Mouse (Mus musculus) hindbrain, embryonic 11.5 days (tissue): ENCODE results near the gene Dera. TPM values are rescaled to one million over a fixed set of nuclear protein-coding genes. Genes with fewer than 3 reads are reported as not detected.

ENCODE experiments used
- ATAC-seq: fragments of 200-750 bp; cut with Nextera tagmentation; 2 replicates; pipeline ENCODE4 v1.8.0; 2017; ENCODE audit warnings: mild to moderate bottlenecking, moderate TSS enrichment, moderate library complexity; ENCODE audit not compliant: low FRiP score
- DNase-seq: peaks from one replicate; pipeline ENCODE4 v3.0.0-alpha.2; 2015; ENCODE audit warnings: low spot score
- H3K27ac ChIP-seq: fragments of 300-500 bp; sonication (generic); 2 replicates; pipeline ENCODE4 v1.5.1; 2014; ENCODE audit warnings: mild to moderate bottlenecking, low read depth, low read length
- H3K27me3 ChIP-seq: fragments of 300-500 bp; sonication (generic); 2 replicates; pipeline ENCODE4 v1.6.1; 2014; ENCODE audit warnings: mild to moderate bottlenecking, low read length, moderate library complexity, mixed read lengths; ENCODE audit not compliant: control insufficient read depth, insufficient read depth
- H3K36me3 ChIP-seq: fragments of 300-500 bp; sonication (generic); 2 replicates; pipeline ENCODE4 v1.6.1; 2014; ENCODE audit warnings: mild to moderate bottlenecking, low read length, moderate library complexity, mixed read lengths; ENCODE audit not compliant: control insufficient read depth, insufficient read depth
- H3K4me1 ChIP-seq: fragments of 300-500 bp; sonication (generic); replicated peaks from 2 replicates; pipeline ENCODE4 v1.6.1; 2014; ENCODE audit warnings: low read length, mixed read lengths; ENCODE audit not compliant: control insufficient read depth, insufficient read depth
- H3K4me2 ChIP-seq: fragments of 300-500 bp; sonication (generic); replicated peaks from 2 replicates; pipeline ENCODE4 v1.6.1; 2014; ENCODE audit warnings: mild to moderate bottlenecking, low read depth, low read length
- H3K4me3 ChIP-seq: fragments of 300-500 bp; sonication (generic); 2 replicates; pipeline ENCODE4 v1.5.1; 2014; ENCODE audit warnings: low read depth, low read length
- H3K9ac ChIP-seq: fragments of 300-500 bp; sonication (generic); 2 replicates; pipeline ENCODE4 v1.6.1; 2014; ENCODE audit warnings: low read depth, low read length
- H3K9me3 ChIP-seq: fragments of 300-500 bp; sonication (generic); 2 replicates; pipeline ENCODE4 v1.6.1; 2016; ENCODE audit warnings: low read length; ENCODE audit not compliant: control insufficient read depth
- WGBS: fragments of 180-500 bp; shearing (Covaris S2); extraction: QIAGEN DNeasy Blood & Tissue Kit; methylation state at CpG from one replicate; pipeline ENCODE4 v1.1.7; 2014; 5-methylcytosine and 5-hydroxymethylcytosine counted together
- polyA plus RNA-seq: library from polyadenylated mRNA; unstranded; fragments of >200 nt; fragmentation: Nextera tagmentation; extraction: Ambion mirVana; gene quantifications from 2 replicates; pipeline ENCODE4 v1.2.1, GENCODE M21; 2014

The Dera gene
- polyA plus RNA-seq, 1 experiment from 2014 or later, result 54.1 TPM

DNA sequence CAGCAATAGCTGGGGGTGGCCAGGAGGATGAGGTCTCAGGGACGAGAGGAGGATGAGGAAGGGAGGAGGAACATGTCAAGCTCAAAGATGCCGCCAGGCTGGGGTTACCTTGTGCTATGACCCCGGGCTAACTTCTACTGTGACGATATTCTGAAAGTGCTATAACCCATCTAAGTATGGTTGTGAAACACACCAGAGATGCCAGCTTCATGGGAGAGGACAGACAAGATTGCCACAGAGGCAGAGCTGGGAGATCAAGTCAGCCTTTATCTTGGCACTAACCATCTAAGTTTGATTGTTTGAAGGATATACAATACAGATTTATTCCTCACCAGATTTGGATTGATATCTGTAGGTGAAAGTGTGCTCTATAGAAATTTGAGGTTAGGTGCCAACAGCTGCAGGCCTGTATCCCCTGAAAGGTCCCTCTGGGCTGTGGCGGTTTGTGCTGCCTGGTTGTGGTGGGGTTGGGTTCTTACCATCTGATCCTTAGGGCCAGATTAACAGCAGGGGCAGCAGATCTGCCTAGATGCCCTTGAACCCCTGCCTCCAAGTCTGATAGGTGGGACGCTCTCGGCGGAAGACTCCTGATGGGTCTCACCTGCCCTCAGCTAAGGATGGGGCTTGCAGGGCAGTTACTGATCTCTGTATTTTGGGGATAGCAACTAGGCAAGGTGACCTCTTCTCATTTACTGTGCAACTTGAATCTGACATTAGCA, 18.7 kb downstream of the Dera start:
- no peak overlapping the region for H3K9ac ChIP-seq
- no peaks in the 10 kb centered on the region for H3K36me3 ChIP-seq
- no peak overlapping the region for H3K4me2 ChIP-seq
- no peaks in the 10 kb centered on the region for H3K9me3 ChIP-seq
- H3K4me3 ChIP-seq, result no peak overlapping the region
- H3K4me1 ChIP-seq, result no peaks in the 10 kb centered on the region
- ATAC-seq (no peak), DNase-seq (no peak)
- H3K27ac ChIP-seq, result no peak overlapping the region
- WGBS, result 92% methylated on average over 8 of the region's 8 CpGs
- H3K27me3 ChIP-seq, result no peaks in the 10 kb centered on the region

DNA sequence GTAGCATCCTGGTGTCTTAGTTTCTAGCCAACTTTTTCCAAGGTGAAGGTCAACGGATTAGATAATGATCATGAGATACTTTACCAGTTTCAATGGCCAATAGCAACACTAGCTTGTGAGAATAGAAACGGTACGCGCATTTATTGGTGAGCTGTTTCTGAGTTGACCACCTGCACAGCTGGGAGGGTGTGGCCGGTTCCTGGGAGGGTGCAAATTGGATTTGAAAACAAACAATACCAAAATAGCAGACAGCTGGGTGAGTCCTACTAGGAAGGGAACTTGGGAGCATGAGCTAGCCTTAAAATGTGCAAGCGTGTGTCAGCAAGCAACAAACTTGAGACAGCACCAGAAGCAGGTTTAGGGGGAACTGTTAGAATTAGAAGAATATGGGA, 19.3 kb downstream of the Dera start:
- no peaks in the 10 kb centered on the region for H3K4me1 ChIP-seq
- DNase-seq, result no peak
- no peak overlapping the region for H3K27ac ChIP-seq
- no peak for ATAC-seq
- WGBS, result 90% methylated on average over 6 of the region's 6 CpGs
- no peaks in the 10 kb centered on the region for H3K36me3 ChIP-seq
- H3K9ac ChIP-seq, result no peak overlapping the region
- H3K9me3 ChIP-seq, result no peaks in the 10 kb centered on the region
- H3K4me3 ChIP-seq, result no peak overlapping the region
- no peaks in the 10 kb centered on the region for H3K27me3 ChIP-seq
- H3K4me2 ChIP-seq, result no peak overlapping the region

DNA sequence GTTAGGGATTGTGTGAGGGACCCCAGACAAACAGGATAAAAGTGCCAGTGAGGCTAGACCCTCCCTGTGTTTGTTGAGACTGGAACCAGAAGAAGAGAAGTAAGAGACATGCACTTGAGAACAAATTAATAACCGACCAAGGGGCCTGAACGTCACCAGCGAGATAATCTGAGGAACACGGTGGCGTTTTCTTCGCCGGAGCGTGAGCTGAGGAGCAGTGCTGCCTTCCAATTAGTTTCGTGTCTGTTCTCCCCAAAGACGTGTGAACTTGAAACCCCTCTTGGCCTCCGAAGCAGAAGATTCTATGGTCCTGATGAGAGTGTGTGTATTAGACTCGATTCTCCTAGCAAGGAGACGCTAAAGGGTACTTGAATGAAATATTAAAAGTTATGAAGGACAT, 19.8 kb downstream of the Dera start:
- Histone ChIP-seq H3K4me2 (no peak overlapping the region), H3K27ac (no peak overlapping the region), H3K4me1 (no peaks in the 10 kb centered on the region), H3K27me3 (no peaks in the 10 kb centered on the region), H3K9ac (no peak overlapping the region), H3K36me3 (no peaks in the 10 kb centered on the region), H3K4me3 (no peak overlapping the region), H3K9me3 (no peaks in the 10 kb centered on the region)
- ATAC-seq (no peak), DNase-seq (no peak)
- 90% methylated on average over 13 of the region's 13 CpGs for WGBS

DNA sequence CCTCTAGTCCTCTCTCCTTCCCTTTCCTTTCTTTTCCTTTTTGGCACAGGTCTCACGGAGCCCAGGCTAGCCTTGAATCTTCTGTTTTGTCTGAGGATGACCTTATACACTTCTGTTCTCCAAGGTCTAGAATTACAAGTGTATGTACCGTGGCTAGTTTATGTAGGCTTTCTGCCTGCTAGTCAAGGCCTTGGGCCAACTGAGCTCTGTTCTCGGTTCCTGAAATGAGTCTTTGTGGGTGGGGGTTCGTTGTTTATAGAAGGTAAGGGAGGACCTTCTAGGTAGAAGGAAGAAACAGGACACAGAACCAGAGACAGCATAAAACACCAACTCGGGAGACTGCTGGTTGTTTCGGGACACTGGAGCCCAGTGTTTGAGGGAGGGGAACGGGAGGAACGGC, 20.8 kb downstream of the Dera start:
- no peaks in the 10 kb centered on the region for H3K27me3 ChIP-seq
- ATAC-seq (no peak), DNase-seq (no peak)
- H3K4me2 ChIP-seq, result no peak overlapping the region
- WGBS, result 91% methylated on average over 8 of the region's 8 CpGs
- H3K4me3 ChIP-seq, result no peak overlapping the region
- H3K36me3 ChIP-seq, result no peaks in the 10 kb centered on the region
- no peak overlapping the region for H3K27ac ChIP-seq
- H3K9me3 ChIP-seq, result no peaks in the 10 kb centered on the region
- H3K9ac ChIP-seq, result no peak overlapping the region
- no peaks in the 10 kb centered on the region for H3K4me1 ChIP-seq

DNA sequence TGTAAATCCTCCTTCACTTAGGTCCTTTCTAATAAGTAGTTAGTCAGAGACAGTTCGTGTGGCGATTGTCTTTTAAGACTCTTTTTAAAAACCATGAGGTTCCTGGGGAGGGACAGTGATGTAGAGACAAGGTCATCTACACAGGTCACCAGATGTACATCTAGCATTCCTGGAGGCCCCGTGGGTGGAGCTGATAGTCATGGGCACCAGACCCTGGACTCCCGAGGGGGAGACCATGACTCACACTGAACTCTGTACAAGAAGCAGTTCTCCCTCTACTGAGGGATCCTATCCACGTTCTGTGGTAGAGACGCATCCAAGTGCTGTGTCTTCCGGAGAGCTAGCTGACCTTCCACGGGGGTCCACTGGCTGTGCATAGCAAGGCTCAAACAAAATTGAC, 22.6 kb downstream of the Dera start:
- H3K36me3 ChIP-seq, result no peaks in the 10 kb centered on the region
- no peaks in the 10 kb centered on the region for H3K9me3 ChIP-seq
- H3K27ac ChIP-seq, result no peak overlapping the region
- no peaks in the 10 kb centered on the region for H3K4me1 ChIP-seq
- ATAC-seq (no peak), DNase-seq (no peak)
- H3K9ac ChIP-seq, result no peak overlapping the region
- H3K4me3 ChIP-seq, result no peak overlapping the region
- WGBS, result 77% methylated on average over 8 of the region's 8 CpGs
- H3K4me2 ChIP-seq, result no peak overlapping the region
- H3K27me3 ChIP-seq, result no peaks in the 10 kb centered on the region

DNA sequence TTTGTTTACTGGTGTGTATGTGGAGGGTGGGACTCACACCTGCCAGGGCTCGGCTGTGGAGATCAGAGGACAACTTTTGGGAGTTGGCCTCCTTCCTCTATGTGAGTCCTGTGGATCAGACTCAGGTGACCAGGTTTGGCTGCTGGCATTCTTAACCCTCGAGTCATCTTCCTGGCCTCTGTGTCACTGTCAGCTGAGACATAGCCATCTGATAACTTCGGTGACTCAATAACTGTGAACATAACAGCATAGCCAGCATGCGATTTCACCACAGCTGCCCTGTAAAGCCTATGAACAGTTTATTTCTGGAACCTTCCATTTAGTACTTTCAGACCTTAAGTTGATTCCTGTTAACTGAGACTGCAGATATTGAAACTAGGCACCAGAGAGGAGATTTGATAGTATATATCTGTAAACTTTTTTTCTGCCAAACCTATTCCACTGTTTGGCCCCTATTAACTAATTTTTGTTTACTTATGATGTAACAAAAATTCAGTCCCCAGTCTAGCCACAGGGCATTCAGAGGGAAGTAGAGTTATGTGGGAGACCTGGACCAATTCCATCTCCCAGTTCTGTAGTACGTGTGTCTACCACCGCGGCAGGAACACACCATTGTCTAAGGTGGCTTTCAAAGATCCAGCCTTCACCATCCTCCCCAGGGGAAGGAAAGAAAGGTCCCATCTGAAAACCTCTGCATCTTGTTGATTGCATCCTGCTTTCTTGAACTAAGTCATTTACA, 29.7 kb downstream of the Dera start:
- WGBS, result 93% methylated on average over 7 of the region's 7 CpGs
- Histone ChIP-seq H3K4me3 (no peak overlapping the region), H3K36me3 (no peaks in the 10 kb centered on the region), H3K4me2 (no peak overlapping the region), H3K4me1 (no peaks in the 10 kb centered on the region), H3K27ac (no peak overlapping the region), H3K27me3 (no peaks in the 10 kb centered on the region), H3K9me3 (no peaks in the 10 kb centered on the region), H3K9ac (no peak overlapping the region)
- DNase-seq, result no peak
- no peak for ATAC-seq

DNA sequence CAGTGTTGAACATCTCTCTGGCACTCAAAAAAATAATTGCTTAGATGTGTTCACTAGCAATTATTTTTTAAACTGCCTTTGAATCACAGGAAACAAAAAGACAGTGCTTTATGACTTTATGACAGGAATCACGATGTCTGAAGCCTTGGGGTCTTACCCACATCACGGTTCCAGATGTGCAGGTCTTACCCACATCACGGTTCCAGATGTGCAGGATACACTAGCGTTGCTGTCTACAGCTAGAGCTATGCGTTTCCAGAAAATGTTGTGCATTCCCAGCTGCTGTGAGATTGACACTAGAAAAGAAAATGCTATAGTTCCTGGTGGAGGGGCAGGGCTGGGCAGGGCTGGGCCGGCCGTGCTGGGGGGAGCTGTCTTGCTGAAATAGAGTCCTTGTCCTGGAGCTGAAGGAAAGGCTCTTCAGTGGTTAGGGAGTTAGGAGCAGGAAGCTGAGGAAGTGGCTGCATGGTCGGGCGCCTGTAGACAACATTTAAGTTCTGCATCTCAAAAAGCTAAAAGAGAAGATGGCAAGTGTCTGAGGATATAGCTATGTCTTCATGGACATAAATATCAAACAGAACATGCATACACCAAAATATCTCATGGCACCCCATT, 34.7 kb downstream of the Dera start:
- Histone ChIP-seq H3K4me2 (no peak overlapping the region), H3K4me1 (no peaks in the 10 kb centered on the region), H3K27ac (no peak overlapping the region), H3K27me3 (no peaks in the 10 kb centered on the region), H3K4me3 (no peak overlapping the region), H3K9me3 (no peaks in the 10 kb centered on the region), H3K36me3 (no peaks in the 10 kb centered on the region), H3K9ac (no peak overlapping the region)
- 74% methylated on average over 9 of the region's 9 CpGs for WGBS
- ATAC-seq (no peak), DNase-seq (no peak)

DNA sequence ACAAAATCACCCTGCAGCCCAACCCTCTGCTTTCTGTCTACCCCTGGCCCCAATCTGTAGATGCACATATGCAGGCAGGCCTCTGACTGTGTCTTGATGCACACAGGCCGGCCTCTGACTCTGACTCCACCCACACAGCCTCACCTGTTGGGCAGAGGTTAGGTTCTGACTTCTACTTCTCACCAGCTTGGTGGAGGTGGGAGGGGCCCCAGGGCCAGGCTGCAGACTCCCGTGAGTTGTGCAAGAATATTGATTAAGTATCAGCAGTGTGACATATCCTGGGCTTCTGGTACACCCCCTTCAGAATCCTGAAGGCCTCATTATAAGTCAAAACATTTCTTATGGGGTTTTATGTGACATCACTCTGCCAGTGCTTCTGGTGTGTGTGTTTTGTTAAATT, 35.3 kb downstream of the Dera start:
- Histone ChIP-seq H3K27ac (no peak overlapping the region), H3K9me3 (no peaks in the 10 kb centered on the region), H3K4me3 (no peak overlapping the region), H3K36me3 (no peaks in the 10 kb centered on the region), H3K4me2 (no peak overlapping the region), H3K4me1 (no peaks in the 10 kb centered on the region), H3K9ac (no peak overlapping the region), H3K27me3 (no peaks in the 10 kb centered on the region)
- DNase-seq (no peak), ATAC-seq (no peak)
- WGBS, result 71% methylated on average over 2 of the region's 2 CpGs

DNA sequence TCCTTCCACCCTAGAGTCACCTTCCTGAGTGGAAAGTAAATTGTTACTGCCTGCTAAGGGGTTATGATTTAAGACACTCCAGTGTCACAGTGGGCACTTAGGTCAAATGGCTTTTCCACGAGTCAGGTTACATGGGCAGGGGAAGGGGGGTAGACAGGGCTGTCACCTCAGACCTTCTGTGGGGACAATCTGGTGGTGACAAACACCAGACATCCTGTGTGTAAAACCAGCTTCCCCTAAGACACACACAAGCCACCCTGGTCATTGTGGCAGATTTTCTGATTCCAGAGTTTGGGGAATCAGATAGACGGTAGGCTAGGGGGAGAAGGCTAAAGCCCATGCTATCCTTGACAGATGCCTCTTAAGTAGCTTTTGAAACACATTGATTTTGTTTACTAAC, 41.1 kb downstream of the Dera start:
- H3K36me3 ChIP-seq, result peaks cover 5% of the 10 kb centered on the region; the same call in 1 of the 2 replicates
- no peak overlapping the region for H3K4me2 ChIP-seq
- H3K9me3 ChIP-seq, result no peaks in the 10 kb centered on the region
- no peak for DNase-seq
- no peaks in the 10 kb centered on the region for H3K27me3 ChIP-seq
- no peak overlapping the region for H3K4me3 ChIP-seq
- no peaks in the 10 kb centered on the region for H3K4me1 ChIP-seq
- no peak for ATAC-seq
- no peak overlapping the region for H3K9ac ChIP-seq
- 83% methylated on average over 2 of the region's 2 CpGs for WGBS
- H3K27ac ChIP-seq, result no peak overlapping the region
